In genomic region chr5:139480406-139480805, GRCm38 (mm10) we compare ENCODE assay signal across 12 mouse cellular contexts. TPM values are rescaled to one million over a fixed set of nuclear protein-coding genes. Genes with fewer than 3 reads are reported as not detected.
"Had no signal": no experiment of that assay in that cellular context is flagged by ENCODE, and none has a peak within 500 bp of the region (broad histone marks: within the 10 kb centered on the region; RNA-seq: fewer than 3 reads in every experiment).

No protein-coding gene starts in this region.

- H3K27ac ChIP-seq: intestine, embryonic 15.5 days; left cerebral cortex, adult 2 months; limb, embryonic 15.5 days; liver, embryonic 14.5 days; neural tube, embryonic 15.5 days; stomach, postnatal 0 days had no signal

- DNase-seq: kidney, postnatal 14 days; lung, adult 18-20 months; midbrain, embryonic 14.5 days; thymus, postnatal 4 days had no signal

- H3K4me3 ChIP-seq: intestine, embryonic 15.5 days; left cerebral cortex, adult 2 months; limb, embryonic 15.5 days; myocyte; neural tube, embryonic 15.5 days had no signal

- H3K9me3 ChIP-seq: intestine, embryonic 15.5 days; limb, embryonic 15.5 days; neural tube, embryonic 15.5 days had no signal

- H3K4me2 ChIP-seq: intestine, embryonic 15.5 days; limb, embryonic 15.5 days; neural tube, embryonic 15.5 days had no signal

- ATAC-seq: intestine, embryonic 15.5 days had no signal

- H3K9ac ChIP-seq: intestine, embryonic 15.5 days; limb, embryonic 15.5 days; liver, embryonic 14.5 days; neural tube, embryonic 15.5 days had no signal

- H3K27me3 ChIP-seq: intestine, embryonic 15.5 days; limb, embryonic 15.5 days; neural tube, embryonic 15.5 days had no signal

RNA-seq across cellular contexts. Expression of gene Gper1, which starts 57.5 kb away (rescaled TPM):
- total RNA-seq: megakaryocyte progenitor cell, adult 5-6 weeks had no signal
